9 mouse cellular contexts compared by ENCODE assay signal in genomic region chr7:130762071-130762897, GRCm38 (mm10). TPM values are rescaled to one million over a fixed set of nuclear protein-coding genes. Genes with fewer than 3 reads are reported as not detected.
DNase-seq lines count a peak whose midpoint lies in the region; ATAC-seq and TF ChIP-seq lines count a peak whose summit lies in the region.
"Had no signal": no experiment of that assay in that cellular context is flagged by ENCODE, and none has a peak within 500 bp of the region (broad histone marks: within the 10 kb centered on the region; RNA-seq: fewer than 3 reads in every experiment).

No protein-coding gene starts in this region.

- H3K4me2 ChIP-seq in forebrain, embryonic 11.5 days (ENCODE audit: low read depth, low read length, severe bottlenecking) = no peak overlapping the region
- H3K4me2 ChIP-seq in heart, postnatal 0 days (ENCODE audit: low read depth, low read length) = no peak overlapping the region
- H3K4me2 ChIP-seq in liver, embryonic 14.5 days (ENCODE audit: low read depth) = no peak overlapping the region
- H3K4me2 ChIP-seq in neural tube, embryonic 13.5 days = no peak overlapping the region

- no peak for TF ChIP-seq POLR2A in MEL (IDR thresholded peaks at IDR 0.05; ENCODE audit: control insufficient read depth in 1 of 2, insufficient read depth in 1 of 2, low read depth in 1 of 2, low read length in 2 of 2, poor library complexity in 1 of 2)

- no peak overlapping the region for H3K4me3 ChIP-seq in MEL (ENCODE audit: control insufficient read depth in 1 of 2, insufficient read depth in 1 of 2, low read depth in 2 of 2, low read length in 2 of 2)
- H3K4me3 ChIP-seq in forebrain, embryonic 11.5 days (ENCODE audit: low read depth, low read length) = no peak overlapping the region
- H3K4me3 ChIP-seq in heart, postnatal 0 days (ENCODE audit: low read depth, low read length) = no peak overlapping the region
- no peak overlapping the region for H3K4me3 ChIP-seq in liver, embryonic 14.5 days (ENCODE audit: insufficient read depth in 1 of 2, low read depth in 2 of 2, low read length in 2 of 2)
- no peak overlapping the region for H3K4me3 ChIP-seq in neural tube, embryonic 13.5 days

- H3K4me1 ChIP-seq in MEL (ENCODE audit: control insufficient read depth in 1 of 2, insufficient read depth in 2 of 2, low read length in 2 of 2) = no peaks in the 10 kb centered on the region
- H3K4me1 ChIP-seq in forebrain, embryonic 11.5 days (replicated peaks; ENCODE audit: control insufficient read depth, insufficient read depth, low read length) = no peaks in the 10 kb centered on the region
- no peaks in the 10 kb centered on the region for H3K4me1 ChIP-seq in heart, postnatal 0 days (ENCODE audit: control insufficient read depth, insufficient read depth)
- H3K4me1 ChIP-seq in liver, embryonic 14.5 days (replicated peaks; ENCODE audit: control insufficient read depth in 2 of 2, insufficient read depth in 2 of 2, low read length in 1 of 2) = no peaks in the 10 kb centered on the region
- peaks cover 5% of the 10 kb centered on the region for H3K4me1 ChIP-seq in neural tube, embryonic 13.5 days (replicated peaks)

- no peaks in the 10 kb centered on the region for H3K9me3 ChIP-seq in MEL (replicated peaks; ENCODE audit: insufficient read depth, low read length)
- no peaks in the 10 kb centered on the region for H3K9me3 ChIP-seq in forebrain, embryonic 11.5 days (ENCODE audit: control insufficient read depth, low read length)
- H3K9me3 ChIP-seq in heart, postnatal 0 days (replicated peaks; ENCODE audit: control insufficient read depth, low read length) = no peaks in the 10 kb centered on the region
- H3K9me3 ChIP-seq in liver, embryonic 14.5 days (ENCODE audit: control insufficient read depth, low read length) = no peaks in the 10 kb centered on the region
- no peaks in the 10 kb centered on the region for H3K9me3 ChIP-seq in neural tube, embryonic 13.5 days

- no peak overlapping the region for H3K9ac ChIP-seq in MEL (ENCODE audit: control insufficient read depth, low read depth, low read length, poor library complexity, severe bottlenecking)
- no peak overlapping the region for H3K9ac ChIP-seq in forebrain, embryonic 11.5 days (ENCODE audit: low read length)
- H3K9ac ChIP-seq in heart, postnatal 0 days (replicated peaks; ENCODE audit: low read depth, low read length) = no peak overlapping the region
- no peak overlapping the region for H3K9ac ChIP-seq in liver, embryonic 14.5 days (replicated peaks)
- no peak overlapping the region for H3K9ac ChIP-seq in neural tube, embryonic 13.5 days

- no peak overlapping the region for H3K27ac ChIP-seq in MEL (ENCODE audit: control insufficient read depth, low read depth, low read length)
- H3K27ac ChIP-seq in forebrain, embryonic 11.5 days (ENCODE audit: low read depth, low read length) = 0 out of 2 replicates have a peak overlapping the region, but pooled peaks have one; percentile 37
- H3K27ac ChIP-seq in heart, postnatal 0 days (ENCODE audit: low read depth) = peak overlapping the region; percentile 52; the same call in 1 of the 2 replicates
- no peak overlapping the region for H3K27ac ChIP-seq in liver, embryonic 14.5 days
- peak overlapping the region; percentile 63 for H3K27ac ChIP-seq in neural tube, embryonic 13.5 days (replicated peaks)
- H3K27ac ChIP-seq: macrophage had no signal

- H3K79me2 ChIP-seq in MEL (ENCODE audit: control insufficient read depth, insufficient read depth, low read length, poor library complexity) = no peaks in the 10 kb centered on the region

- TF ChIP-seq CTCF in MEL (IDR thresholded peaks at IDR 0.05 in 2 of 3, conservative IDR thresholded peaks at IDR 0.05 in 1 of 3; ENCODE audit: control insufficient read depth in 1 of 3, insufficient read depth in 1 of 3, low read depth in 2 of 3, low read length in 3 of 3, poor library complexity in 1 of 3, severe bottlenecking in 1 of 3) = peak; percentile 72 to 80 (median 80)
- peak; percentile 87 for TF ChIP-seq CTCF in heart, postnatal 0 days (IDR thresholded peaks at IDR 0.05; ENCODE audit: low read depth)
- TF ChIP-seq CTCF in liver, embryonic 14.5 days (IDR thresholded peaks at IDR 0.05; ENCODE audit: low read depth) = peak; percentile 77

- no peak for TF ChIP-seq EP300 in MEL (IDR thresholded peaks at IDR 0.05; ENCODE audit: low read depth in 1 of 2, low read length in 2 of 2)
- no peak for TF ChIP-seq EP300 in heart, postnatal 0 days (IDR thresholded peaks at IDR 0.05; ENCODE audit: low read depth)
- TF ChIP-seq EP300 in liver, embryonic 14.5 days (IDR thresholded peaks at IDR 0.05; ENCODE audit: low read depth) = no peak

- no peaks in the 10 kb centered on the region for H3K27me3 ChIP-seq in MEL (ENCODE audit: control insufficient read depth in 1 of 2, insufficient read depth in 2 of 2, low read length in 2 of 2)
- H3K27me3 ChIP-seq in forebrain, embryonic 11.5 days (ENCODE audit: control insufficient read depth, insufficient read depth, low read length) = no peaks in the 10 kb centered on the region
- H3K27me3 ChIP-seq in heart, postnatal 0 days (ENCODE audit: control insufficient read depth, insufficient read depth, low read length) = no peaks in the 10 kb centered on the region
- H3K27me3 ChIP-seq in liver, embryonic 14.5 days (ENCODE audit: control insufficient read depth, insufficient read depth, low read length) = no peaks in the 10 kb centered on the region
- no peaks in the 10 kb centered on the region for H3K27me3 ChIP-seq in neural tube, embryonic 13.5 days

- TF ChIP-seq RAD21 in MEL (IDR thresholded peaks at IDR 0.05; ENCODE audit: low read depth, low read length) = peak; percentile 30

- 40% methylated on average over 17 of the region's 17 CpGs for WGBS in forebrain, embryonic 11.5 days
- 28% methylated on average over 17 of the region's 17 CpGs for WGBS in heart, postnatal 0 days
- 29% methylated on average over 17 of the region's 17 CpGs for WGBS in liver, embryonic 14.5 days (ENCODE audit: insufficient replicate concordance)
- WGBS in neural tube, embryonic 13.5 days = 39% methylated on average over 17 of the region's 17 CpGs

- no peaks in the 10 kb centered on the region for H3K36me3 ChIP-seq in MEL (ENCODE audit: control insufficient read depth in 1 of 2, insufficient read depth in 2 of 2, low read length in 2 of 2)
- no peaks in the 10 kb centered on the region; the same call in 1 of the 2 replicates for H3K36me3 ChIP-seq in forebrain, embryonic 11.5 days (ENCODE audit: control insufficient read depth, insufficient read depth, low read length)
- H3K36me3 ChIP-seq in heart, postnatal 0 days (replicated peaks; ENCODE audit: control insufficient read depth, insufficient read depth, low read length) = peaks cover 57% of the 10 kb centered on the region
- no peaks in the 10 kb centered on the region for H3K36me3 ChIP-seq in liver, embryonic 14.5 days (replicated peaks; ENCODE audit: control insufficient read depth, insufficient read depth, low read depth)
- H3K36me3 ChIP-seq in neural tube, embryonic 13.5 days = peaks cover 83% of the 10 kb centered on the region

- peak; percentile 72 for DNase-seq in MEL (ENCODE audit: low read depth, low spot score)
- DNase-seq in c-Kit-positive CD71-positive TER-119-positive erythroid progenitor cells, embryonic 14.5 days (ENCODE audit: low spot score) = peak; percentile 45
- peak; percentile 81 for DNase-seq in forebrain, embryonic 11.5 days (ENCODE audit: low spot score)
- peak; percentile 72 for DNase-seq in heart, postnatal 0 days (ENCODE audit: low spot score)
- peak; percentile 65 to 80 for DNase-seq in kidney, postnatal 25 days
- peak; percentile 20 to 29 (median 28) for DNase-seq in liver, embryonic 14.5 days (ENCODE audit: low read depth in 3 of 3, low spot score in 3 of 3)
- DNase-seq in telencephalon, adult 2 months (ENCODE audit: low read depth, low spot score) = peak; percentile 59

- ATAC-seq in forebrain, embryonic 11.5 days (replicated peaks; ENCODE audit: low FRiP score) = peak; percentile 73
- peak; percentile 70 for ATAC-seq in heart, postnatal 0 days (ENCODE audit: insufficient read depth, low read depth)
- ATAC-seq in liver, embryonic 14.5 days (ENCODE audit: insufficient read depth) = 0 out of 2 replicates have a peak, but pooled peaks have one; percentile 33
- ATAC-seq in neural tube, embryonic 13.5 days (ENCODE audit: low read depth) = peak; percentile 74

TF ChIP-seq in MEL, 35 proteins besides CTCF, POLR2A, EP300 and RAD21:
- TF ChIP-seq UBTF (IDR thresholded peaks at IDR 0.05; ENCODE audit: borderline replicate concordance, insufficient read depth, low read depth, low read length) (no peak), MXI1 (IDR thresholded peaks at IDR 0.05; ENCODE audit: low read depth, low read length) (no peak), SMC3 (IDR thresholded peaks at IDR 0.05; ENCODE audit: low read depth, low read length) (peak; percentile 68)

RNA-seq across cellular contexts. Expression of gene Btbd16, which starts 11.6 kb away (rescaled TPM):
- 0.72 and 0.89 TPM in 2 replicates for total RNA-seq in MEL (2012; rRNA removed)
- polyA plus RNA-seq in MEL (2012; ENCODE audit: insufficient read depth in 1 of 2, insufficient read length in 2 of 2, low read depth in 1 of 2, low replicate concordance in 2 of 2, missing spikeins in 1 of 2) = under 1 TPM in 1 of 2 experiments, not detected in 1; 0.71 TPM
- not detected in 2 replicates for polyA plus RNA-seq in forebrain, embryonic 11.5 days (2014; fragmentation: Nextera tagmentation; extraction: Ambion mirVana)
- not detected in 2 replicates for total RNA-seq in heart, postnatal 0 days (2014; rRNA removed; ENCODE audit: low replicate concordance)
- 0.12 and 0.25 TPM in 2 replicates for polyA plus RNA-seq in heart, postnatal 0 days (2015; fragmentation: Nextera tagmentation; extraction: Ambion mirVana)
- polyA plus RNA-seq in liver, embryonic 14.5 days (2012; rRNA removed) = 0.02 TPM in 1 of 2 replicates, not detected in the other
- 0.05 TPM in 1 of 2 replicates, not detected in the other for polyA plus RNA-seq in liver, embryonic 14.5 days (2014; fragmentation: Nextera tagmentation; extraction: Ambion mirVana)
- polyA plus RNA-seq in neural tube, embryonic 13.5 days (2015; fragmentation: Nextera tagmentation; extraction: Ambion mirVana) = 0.11 and 0.25 TPM in 2 replicates
- polyA plus RNA-seq: macrophage had no signal

Comparison
In these comparisons a context has a peak if more than half of its experiments do, and no peak if none do; other contexts are left out.
1. DNase-seq: peak in every context shown above with its lines; median percentile 81 in forebrain, embryonic 11.5 days; 72 in kidney, postnatal 25 days; 72 in MEL; 72 in heart, postnatal 0 days; 59 in telencephalon, adult 2 months; 45 in c-Kit-positive CD71-positive TER-119-positive erythroid progenitor cells, embryonic 14.5 days; 28 in liver, embryonic 14.5 days.
2. H3K27ac ChIP-seq: peak in forebrain, embryonic 11.5 days (single experiment), heart, postnatal 0 days (single experiment) and neural tube, embryonic 13.5 days (single experiment); none in MEL (single experiment) and liver, embryonic 14.5 days (single experiment).
3. Peak in every context shown above with its lines, with median percentiles within 50 percentile points of each other: CTCF ChIP-seq and ATAC-seq.